Mouse (Mus musculus): ENCODE results near the gene Ank2.
"Not testable (repeated sequence)": the region's sequence is repeated elsewhere in the genome, so short reads cannot be mapped to it uniquely, and the experiment has no call there.

The Ank2 gene

GRCm38 (mm10) chr3:127414438-127414837, 84.7 kb downstream of the Ank2 start:
- DNase-seq (ENCODE audit: low read depth): no peak

DNA sequence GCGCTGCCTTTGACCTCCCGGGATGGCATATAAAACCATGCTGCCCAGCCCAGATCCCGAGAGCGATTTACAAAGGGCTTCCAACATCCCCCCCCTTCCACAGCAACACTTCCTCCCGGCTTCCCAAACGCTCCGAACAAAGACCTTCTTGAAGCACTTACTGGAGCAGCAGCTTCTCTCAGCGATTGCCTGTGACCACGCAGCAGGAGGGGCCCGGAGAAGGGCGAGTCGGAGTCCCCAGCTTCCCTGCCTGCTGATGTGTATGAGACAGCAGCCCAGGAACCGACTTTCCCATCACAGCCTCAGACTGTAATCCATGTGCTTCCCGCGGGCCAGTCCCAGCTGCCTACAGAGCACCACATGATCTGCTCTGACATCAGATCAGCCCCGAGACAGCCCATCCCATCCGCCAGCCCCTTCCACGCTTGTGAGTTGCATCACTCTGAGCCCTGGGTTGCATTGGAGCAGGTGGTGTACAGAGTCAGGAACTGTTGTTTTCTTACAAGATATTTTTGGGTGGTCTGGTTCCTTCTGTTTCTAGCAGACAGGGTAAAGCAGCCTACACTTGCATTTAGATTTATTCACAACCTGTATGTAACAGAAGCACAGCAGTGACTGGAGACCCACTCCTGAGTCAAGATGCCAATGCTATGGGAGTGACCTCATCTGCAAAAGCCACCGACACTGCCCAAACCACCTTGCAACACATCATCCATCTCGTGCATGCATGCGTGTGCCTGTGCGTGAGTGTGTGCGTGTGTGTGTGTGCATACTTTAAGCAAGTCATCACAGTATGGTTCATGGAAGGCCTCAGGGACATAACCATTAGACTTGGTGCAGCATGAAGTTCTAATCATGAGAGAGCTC, 90.2 kb downstream of the Ank2 start:
- no peak for DNase-seq (ENCODE audit: low read depth)

- no peak for DNase-seq (ENCODE audit: low read depth)
Measured at GRCm38 (mm10) chr3:127407868-127408574, 91.1 kb downstream of the Ank2 start.

GRCm38 (mm10) chr3:127406883-127407282, 92.3 kb downstream of the Ank2 start:
- DNase-seq (ENCODE audit: low read depth): no peak

DNA sequence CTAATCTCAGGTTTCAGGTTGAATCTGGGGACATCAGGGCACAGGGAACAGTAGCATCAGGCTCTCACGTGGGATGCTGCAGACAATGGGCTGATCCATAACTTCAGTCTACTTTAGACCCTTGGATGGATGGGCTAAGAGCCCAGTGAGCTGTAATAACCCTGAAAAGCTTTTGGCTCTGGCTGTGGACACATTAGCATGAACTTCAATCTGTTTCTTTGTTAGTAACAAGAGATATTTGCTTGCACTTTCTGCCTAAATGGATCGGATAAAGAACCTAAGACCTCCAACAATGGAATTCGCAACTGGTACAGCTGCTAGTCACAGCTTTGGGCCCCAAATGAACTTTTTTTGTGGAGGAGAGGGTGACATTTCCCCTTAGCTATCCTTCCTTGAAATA, 94.8 kb downstream of the Ank2 start:
- no peak for DNase-seq (ENCODE audit: low read depth)

- no peak for DNase-seq (ENCODE audit: low read depth)
Measured at GRCm38 (mm10) chr3:127400976-127401375, 98.2 kb downstream of the Ank2 start.

DNA sequence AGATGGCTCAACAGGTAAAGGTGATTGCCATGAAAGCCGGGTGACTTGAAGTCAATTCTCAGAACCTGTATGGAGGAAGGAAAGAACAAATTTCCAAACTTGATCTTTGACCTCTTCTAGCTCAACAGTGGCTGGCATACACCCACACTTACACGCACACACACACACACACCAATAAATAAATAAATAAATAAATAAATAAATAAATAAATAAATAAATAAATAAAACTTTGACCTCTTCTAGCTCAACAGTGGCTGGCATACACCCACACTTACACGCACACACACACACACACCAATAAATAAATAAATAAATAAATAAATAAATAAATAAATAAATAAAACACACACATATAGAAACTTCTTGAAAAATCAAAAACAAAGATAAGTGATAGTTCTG, 98.7 kb downstream of the Ank2 start:
- not testable (repeated sequence) for DNase-seq (ENCODE audit: low read depth)

DNA sequence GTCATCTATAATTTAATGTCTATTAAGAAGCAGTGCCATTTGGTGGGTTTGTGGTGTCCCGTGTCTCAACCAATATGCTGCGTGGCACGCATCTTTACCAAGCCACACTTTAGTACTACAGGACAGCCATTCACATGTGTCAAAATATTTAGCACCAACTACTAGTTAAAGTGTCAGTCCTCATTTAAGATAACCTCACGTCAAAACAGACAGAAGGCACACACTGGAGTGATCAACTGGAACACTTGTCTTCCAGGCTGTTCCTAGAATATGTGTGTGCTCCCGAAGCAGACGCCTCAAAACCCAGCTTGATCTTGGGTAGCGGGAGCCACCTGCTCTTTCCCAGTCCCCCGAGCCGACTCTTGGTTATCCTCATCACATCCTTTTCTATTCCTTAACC, 101.4 kb downstream of the Ank2 start:
- no peak for DNase-seq (ENCODE audit: low read depth)

- DNase-seq (ENCODE audit: low read depth): no peak
Measured at GRCm38 (mm10) chr3:127395202-127395601, 103.9 kb downstream of the Ank2 start.

GRCm38 (mm10) chr3:127387016-127387517, 112.1 kb downstream of the Ank2 start:
- DNase-seq (ENCODE audit: low read depth): no peak

DNA sequence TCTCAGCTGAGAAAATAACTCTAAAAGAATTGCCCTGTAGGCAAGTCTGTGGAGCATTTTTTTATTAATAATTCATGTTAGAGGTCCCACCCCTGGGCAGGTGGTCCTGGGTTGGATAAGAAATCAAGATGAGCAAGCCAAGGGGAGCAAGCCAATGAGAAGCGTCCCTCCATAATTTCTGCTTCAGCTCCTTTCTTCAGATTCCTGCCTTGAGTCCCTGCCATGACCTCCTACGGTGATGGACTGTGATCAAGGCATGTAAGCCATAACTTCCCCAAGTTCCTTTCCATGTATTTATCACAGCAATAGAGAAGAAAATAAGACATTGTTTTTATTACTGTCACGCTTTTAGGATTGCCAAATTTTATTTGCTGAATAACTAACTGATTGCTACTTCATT, 115.9 kb downstream of the Ank2 start:
- no peak for DNase-seq (ENCODE audit: low read depth)

- DNase-seq (ENCODE audit: low read depth): no peak
Measured at GRCm38 (mm10) chr3:127376901-127377460, 122.2 kb downstream of the Ank2 start.

GRCm38 (mm10) chr3:127375956-127376660, 123.0 kb downstream of the Ank2 start:
- DNase-seq (ENCODE audit: low read depth): no peak

DNA sequence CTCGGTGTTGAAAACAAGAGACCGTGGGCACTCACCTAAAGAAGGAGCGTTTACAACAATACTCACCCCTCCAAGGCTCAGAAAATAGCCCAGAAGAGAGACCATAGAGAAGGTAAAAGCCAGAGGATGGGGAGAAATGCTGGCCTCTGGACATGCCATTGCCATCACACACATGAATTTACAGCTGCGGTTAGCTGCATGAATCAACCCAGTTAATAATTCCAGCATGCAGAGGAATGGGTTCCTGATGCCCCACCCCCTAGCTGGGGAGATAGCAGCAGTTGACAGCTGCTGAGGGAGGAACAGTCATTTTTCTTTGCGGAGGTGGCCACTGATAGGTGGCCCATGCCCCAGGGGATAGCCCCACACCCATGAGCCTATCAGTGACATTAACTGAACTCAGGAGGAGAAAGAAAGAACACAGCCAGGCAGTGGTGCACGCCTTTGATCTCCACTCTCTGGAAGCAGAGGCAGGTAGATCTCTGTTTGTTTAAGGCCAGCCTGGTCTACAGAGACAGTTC, 124.9 kb downstream of the Ank2 start:
- no peak for DNase-seq (ENCODE audit: low read depth)

DNA sequence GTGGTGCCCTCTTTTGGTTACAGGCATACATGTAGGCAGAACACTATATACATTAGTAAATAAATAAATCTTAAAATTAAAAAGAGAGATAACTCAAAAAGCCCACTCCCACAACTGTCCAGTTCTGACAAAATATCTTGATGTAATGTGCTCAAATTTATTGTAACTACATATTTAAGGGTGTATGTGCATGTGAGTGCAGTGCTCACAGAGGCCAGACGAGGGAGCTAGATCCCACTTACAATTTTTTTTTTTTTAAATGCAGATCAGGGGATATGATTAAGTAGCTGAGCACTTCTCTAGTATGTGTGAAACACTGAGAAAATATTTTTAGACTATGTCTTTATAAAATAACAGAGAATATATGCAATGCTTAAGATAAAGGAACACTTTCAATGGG, 127.4 kb downstream of the Ank2 start:
- no peak for DNase-seq (ENCODE audit: low read depth)

GRCm38 (mm10) chr3:127369529-127369928, 129.6 kb downstream of the Ank2 start:
- no peak for DNase-seq (ENCODE audit: low read depth)

DNA sequence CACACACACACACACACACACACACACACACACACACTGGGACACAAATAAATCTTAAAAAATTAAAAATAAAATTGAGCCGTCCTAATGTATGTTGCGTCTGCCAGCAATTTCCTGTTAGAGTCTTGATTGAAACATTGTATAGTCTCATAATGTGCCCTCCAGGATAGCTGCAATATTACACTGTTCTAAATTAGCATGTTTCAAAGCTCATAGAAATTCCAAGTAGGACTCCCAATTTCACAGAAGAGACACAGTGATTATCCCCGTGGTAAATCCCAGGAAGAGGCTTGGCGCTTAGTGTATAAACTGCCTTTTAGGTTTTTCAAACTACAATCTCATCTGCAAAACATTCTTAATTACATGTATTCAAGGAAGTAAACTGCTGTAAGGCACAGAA, 131.7 kb downstream of the Ank2 start:
- DNase-seq (ENCODE audit: low read depth): no peak

DNA sequence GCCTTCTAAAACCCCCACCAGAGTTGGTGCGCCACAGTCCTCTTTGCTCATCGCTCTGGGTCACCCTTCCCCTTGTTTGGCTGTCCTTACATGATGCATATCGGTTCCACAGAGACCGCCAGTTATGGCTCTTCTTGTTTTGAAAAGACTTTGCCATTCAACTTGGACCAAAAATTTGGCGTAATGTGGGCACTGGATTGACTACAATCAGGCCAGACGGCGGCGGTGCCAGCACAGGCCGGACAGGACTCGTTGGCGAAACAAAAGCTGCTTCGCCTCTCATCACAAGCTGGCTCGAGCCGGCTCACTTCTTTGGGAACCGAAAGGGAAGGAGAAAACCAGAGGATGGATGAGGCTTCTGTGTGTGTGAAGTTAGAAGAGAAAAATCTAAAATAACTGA, 135.6 kb downstream of the Ank2 start:
- DNase-seq (ENCODE audit: low read depth): no peak

- DNase-seq (ENCODE audit: low read depth): no peak
Measured at GRCm38 (mm10) chr3:127362611-127363393, 136.3 kb downstream of the Ank2 start.

DNA sequence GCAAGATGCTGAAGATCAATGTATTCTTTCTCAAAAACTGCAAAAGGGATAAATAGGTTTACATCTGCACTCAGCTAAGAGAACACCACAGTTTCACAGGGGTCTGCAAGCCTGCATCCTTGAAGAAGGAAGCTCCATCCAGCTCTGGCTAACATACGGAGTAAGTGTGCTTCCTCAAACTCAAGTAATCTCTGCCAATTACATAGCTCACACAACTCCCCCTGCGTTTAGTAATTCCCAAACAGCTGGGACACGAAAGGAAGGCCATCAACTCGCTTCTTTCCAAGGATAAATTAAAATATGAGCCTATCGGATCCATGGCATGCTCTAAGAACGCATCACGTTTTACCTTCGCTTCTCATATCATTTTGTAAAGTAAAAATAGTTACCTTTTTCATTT, 137.3 kb downstream of the Ank2 start:
- DNase-seq (ENCODE audit: low read depth): no peak

GRCm38 (mm10) chr3:127361384-127361783, 137.8 kb downstream of the Ank2 start:
- no peak for DNase-seq (ENCODE audit: low read depth)

All from induced T-regulatory cell, adult 2 months (primary cell).